Comparison of ENCODE assay signal across 8 mouse cellular contexts in genomic region chr4:141874601-141875460, GRCm38 (mm10). TPM values are rescaled to one million over a fixed set of nuclear protein-coding genes. Genes with fewer than 3 reads are reported as not detected.
DNase-seq lines count a peak whose midpoint lies in the region; ATAC-seq and TF ChIP-seq lines count a peak whose summit lies in the region.

TSS of gene Efhd2 (minus strand) at chr4:141874920.

- intact Hi-C loops in heart, adult 2 months (cut with DNase I) = loop anchor here (5.0 kb wide), 2 partner anchors 37 to 82 kb away; no protein-coding TSS in a partner anchor

- TF ChIP-seq CTCF in heart, adult 2 months (IDR thresholded peaks at IDR 0.05) = peak; percentile 34
- TF ChIP-seq CTCF in liver, adult 2 months (IDR thresholded peaks at IDR 0.05; ENCODE audit: low read depth, low read length) = no peak

- 0 out of 2 replicates have a peak, but pooled peaks have one; percentile 8 for TF ChIP-seq EP300 in heart, adult 2 months (IDR thresholded peaks at IDR 0.05; ENCODE audit: insufficient read depth, low read depth, low read length)

- H3K36me3 ChIP-seq in embryonic facial prominence, embryonic 12.5 days = no peaks in the 10 kb centered on the region
- H3K36me3 ChIP-seq in heart, adult 2 months (ENCODE audit: control insufficient read depth, insufficient read depth, low read length) = no peaks in the 10 kb centered on the region
- no peaks in the 10 kb centered on the region for H3K36me3 ChIP-seq in liver, adult 2 months (ENCODE audit: control insufficient read depth, insufficient read depth, low read length)
- H3K36me3 ChIP-seq in myocyte (ENCODE audit: control insufficient read depth, insufficient read depth) = no peaks in the 10 kb centered on the region
- H3K36me3 ChIP-seq in stomach, embryonic 14.5 days (ENCODE audit: control insufficient read depth, insufficient read depth, low read length) = peaks cover 6% of the 10 kb centered on the region; the same call in 1 of the 2 replicates

- H3ac ChIP-seq in myocyte (ENCODE audit: control insufficient read depth, insufficient read length) = peak within 1 kb of the TSS; percentile 43

- H3K9ac ChIP-seq in embryonic facial prominence, embryonic 12.5 days = peak within 1 kb of the TSS; percentile 79
- peak within 1 kb of the TSS; percentile 98 for H3K9ac ChIP-seq in heart, adult 2 months (ENCODE audit: low read depth, low read length)
- H3K9ac ChIP-seq in liver, adult 2 months (ENCODE audit: low read depth, low read length) = peak within 1 kb of the TSS; percentile 94
- peak within 1 kb of the TSS; percentile 68 for H3K9ac ChIP-seq in stomach, embryonic 14.5 days (replicated peaks; ENCODE audit: low read depth, low read length)

- peaks cover 8% of the 10 kb centered on the region; the same call in 1 of the 2 replicates for H3K4me1 ChIP-seq in embryonic facial prominence, embryonic 12.5 days
- H3K4me1 ChIP-seq in heart, adult 2 months (ENCODE audit: control insufficient read depth, insufficient read depth, low read length) = peaks cover 10% of the 10 kb centered on the region
- H3K4me1 ChIP-seq in liver, adult 2 months (ENCODE audit: control insufficient read depth, insufficient read depth, low read length) = peaks cover 22% of the 10 kb centered on the region; the same call in 1 of the 2 replicates
- H3K4me1 ChIP-seq in stomach, embryonic 14.5 days (ENCODE audit: control insufficient read depth, insufficient read depth, low read length) = peaks cover 39% of the 10 kb centered on the region

- WGBS in embryonic facial prominence, embryonic 12.5 days = under 1% methylated on average over 72 of the region's 73 CpGs
- under 1% methylated on average over 73 of the region's 73 CpGs for WGBS in heart, adult 2 months
- WGBS in liver, adult 2 months = under 1% methylated on average over 73 of the region's 73 CpGs
- WGBS in stomach, embryonic 14.5 days = under 1% methylated on average over 59 of the region's 73 CpGs

- H3K4me2 ChIP-seq in embryonic facial prominence, embryonic 12.5 days (replicated peaks) = peak within 1 kb of the TSS; percentile 96
- H3K4me2 ChIP-seq in myocyte (ENCODE audit: low read depth) = peak within 1 kb of the TSS; percentile 98
- peak within 1 kb of the TSS; percentile 68 for H3K4me2 ChIP-seq in stomach, embryonic 14.5 days (replicated peaks; ENCODE audit: low read depth, low read length)

- peak; percentile 87 for DNase-seq in A20 (ENCODE audit: low read depth, low spot score)
- DNase-seq in adrenal gland, postnatal 25 days = peak; percentile 85
- peak; percentile 89 to 91 for DNase-seq in heart, adult 2 months
- peak; percentile 70 to 76 for DNase-seq in kidney, adult 8-10 months
- no peak for DNase-seq in liver, adult 2 months (ENCODE audit: extremely low read depth, low read depth, low spot score)

- H3K9me3 ChIP-seq in embryonic facial prominence, embryonic 12.5 days = no peaks in the 10 kb centered on the region
- no peaks in the 10 kb centered on the region for H3K9me3 ChIP-seq in stomach, embryonic 14.5 days (ENCODE audit: control insufficient read depth, low read depth, low read length)

- no peaks in the 10 kb centered on the region for H3K27me3 ChIP-seq in embryonic facial prominence, embryonic 12.5 days
- no peaks in the 10 kb centered on the region for H3K27me3 ChIP-seq in heart, adult 2 months (ENCODE audit: control insufficient read depth, insufficient read depth, low read length)
- no peaks in the 10 kb centered on the region for H3K27me3 ChIP-seq in liver, adult 2 months (ENCODE audit: control insufficient read depth, insufficient read depth, low read length)
- H3K27me3 ChIP-seq in myocyte (ENCODE audit: control insufficient read depth, insufficient read depth, insufficient read length) = no peaks in the 10 kb centered on the region
- H3K27me3 ChIP-seq in stomach, embryonic 14.5 days (ENCODE audit: control insufficient read depth, insufficient read depth, low read length) = no peaks in the 10 kb centered on the region

- TF ChIP-seq POLR2A in heart, adult 2 months (IDR thresholded peaks at IDR 0.05; ENCODE audit: insufficient read depth, low read depth, low read length) = peak; percentile 79; the same call in 1 of the 2 replicates
- TF ChIP-seq POLR2A in liver, adult 2 months (IDR thresholded peaks at IDR 0.05; ENCODE audit: extremely low read depth, insufficient read depth, low read length) = peak; percentile 96
- peak; percentile 97 for TF ChIP-seq POLR2A in myocyte (IDR thresholded peaks at IDR 0.05; ENCODE audit: insufficient read length, low read depth)

- no peaks in the 10 kb centered on the region; the same call in 1 of the 2 replicates for H3K79me2 ChIP-seq in heart, adult 2 months (replicated peaks; ENCODE audit: control insufficient read depth, insufficient read depth, low read length)
- H3K79me2 ChIP-seq in liver, adult 2 months (ENCODE audit: control insufficient read depth, insufficient read depth, low read length) = peaks cover 26% of the 10 kb centered on the region; the same call in 1 of the 2 replicates
- H3K79me2 ChIP-seq in myocyte (ENCODE audit: control insufficient read depth, insufficient read depth) = peaks cover 12% of the 10 kb centered on the region

- peak within 1 kb of the TSS; percentile 66 for H3K4me3 ChIP-seq in embryonic facial prominence, embryonic 12.5 days
- H3K4me3 ChIP-seq in heart, adult 2 months = peak within 1 kb of the TSS; percentile 76
- H3K4me3 ChIP-seq in liver, adult 2 months (ENCODE audit: insufficient read depth, low read depth, low read length) = peak within 1 kb of the TSS; percentile 92
- H3K4me3 ChIP-seq in myocyte = peak within 1 kb of the TSS; percentile 75
- H3K4me3 ChIP-seq in stomach, embryonic 14.5 days (ENCODE audit: low read depth, low read length) = peak within 1 kb of the TSS; percentile 87

- ATAC-seq in embryonic facial prominence, embryonic 12.5 days (ENCODE audit: insufficient number of reproducible peaks, insufficient read depth, low FRiP score, low TSS enrichment) = peak; percentile 89
- ATAC-seq in stomach, embryonic 14.5 days (ENCODE audit: insufficient number of reproducible peaks, insufficient read depth, low FRiP score, low read depth) = peak; percentile 86

- no peak within 1 kb of the TSS for H3K27ac ChIP-seq in embryonic facial prominence, embryonic 12.5 days
- peak within 1 kb of the TSS; percentile 77 for H3K27ac ChIP-seq in heart, adult 2 months
- peak within 1 kb of the TSS; percentile 14 for H3K27ac ChIP-seq in liver, adult 2 months (replicated peaks; ENCODE audit: insufficient read depth, low read depth, low read length)
- peak within 1 kb of the TSS; percentile 44; the same call in 1 of the 2 replicates for H3K27ac ChIP-seq in stomach, embryonic 14.5 days (ENCODE audit: low read length)

TF ChIP-seq in myocyte, 11 proteins besides CTCF, POLR2A, EP300 and RAD21:
- TF ChIP-seq MAX (IDR thresholded peaks at IDR 0.05; ENCODE audit: low read depth) = no peak
- no peak for TF ChIP-seq TCF12 (IDR thresholded peaks at IDR 0.05; ENCODE audit: insufficient read depth, poor library complexity, severe bottlenecking)
- TF ChIP-seq MYOD1 (IDR thresholded peaks at IDR 0.05; ENCODE audit: control insufficient read depth in 1 of 3, insufficient read length in 2 of 3, low read depth in 2 of 3) = peak in 1 of 3 experiments; percentile 9
- peak in 1 of 3 experiments; percentile 34 for TF ChIP-seq MYOG (IDR thresholded peaks at IDR 0.05; ENCODE audit: control insufficient read depth in 1 of 3, insufficient read depth in 1 of 3, insufficient read length in 2 of 3, low read depth in 2 of 3)
- peak; percentile 90 for TF ChIP-seq POLR2AphosphoS2 (IDR thresholded peaks at IDR 0.05; ENCODE audit: insufficient read length, low read depth)
- no peak for TF ChIP-seq TCF3 (IDR thresholded peaks at IDR 0.05; ENCODE audit: insufficient read length, low read depth)

RNA-seq across cellular contexts. Expression of gene Efhd2, which starts in this region (rescaled TPM):
- total RNA-seq in adrenal gland, postnatal 25 days (2021) = 20.9 and 30.8 TPM in 2 replicates
- 54.3 and 58.1 TPM in 2 replicates for polyA plus RNA-seq in embryonic facial prominence, embryonic 12.5 days (2016; fragmentation: Nextera tagmentation; extraction: Ambion mirVana)
- 10 to 100 TPM; 19.4 to 21.2 TPM for total RNA-seq in heart, adult 2 months (2021)
- 28.4 and 33.0 TPM in 2 replicates for polyA plus RNA-seq in heart, adult 2 months (2012; rRNA removed)
- total RNA-seq in liver, adult 2 months (2014; rRNA removed) = 13.1 and 15.0 TPM in 2 replicates
- polyA plus RNA-seq in liver, adult 2 months (2012; rRNA removed) = 40.7 and 46.1 TPM in 2 replicates
- 38.8 TPM for polyA plus RNA-seq in myocyte (2012; fragmentation: generic; extraction: Trizol)
- polyA plus RNA-seq in stomach, embryonic 14.5 days (2014; fragmentation: Nextera tagmentation; extraction: Ambion mirVana) = 58.8 and 65.0 TPM in 2 replicates
